Mouse (Mus musculus) hindbrain, embryonic 14.5 days (tissue): Measurements from ENCODE around the gene Vdac1. TPM values are rescaled to one million over a fixed set of nuclear protein-coding genes. Genes with fewer than 3 reads are reported as not detected.

Source experiments
- ATAC-seq: fragments of 200-750 bp; cut with Nextera tagmentation; 2 replicates; pipeline ENCODE4 v1.8.0; 2017; ENCODE audit warnings: moderate number of reproducible peaks, mild to moderate bottlenecking, moderate TSS enrichment, moderate library complexity; ENCODE audit not compliant: low FRiP score
- DNase-seq: peaks from one replicate; pipeline ENCODE4 v3.0.0-alpha.2; 2015; ENCODE audit warnings: low spot score
- H3K27ac ChIP-seq: fragments of 300-500 bp; sonication (generic); 2 replicates; pipeline ENCODE4 v1.5.1; 2014; ENCODE audit warnings: mild to moderate bottlenecking, moderate library complexity
- H3K27me3 ChIP-seq: fragments of 300-500 bp; sonication (generic); 2 replicates; pipeline ENCODE4 v1.6.1; 2014; ENCODE audit warnings: mild to moderate bottlenecking, low read length, mixed read lengths; ENCODE audit not compliant: control insufficient read depth, insufficient read depth
- H3K36me3 ChIP-seq: fragments of 300-500 bp; sonication (generic); replicated peaks from 2 replicates; pipeline ENCODE4 v1.6.1; 2014; ENCODE audit not compliant: control insufficient read depth, insufficient read depth
- H3K4me1 ChIP-seq: fragments of 300-500 bp; sonication (generic); replicated peaks from 2 replicates; pipeline ENCODE4 v1.6.1; 2014; ENCODE audit warnings: antibody characterized with exemption, low read length, mixed read lengths; ENCODE audit not compliant: control insufficient read depth, insufficient read depth
- H3K4me2 ChIP-seq: fragments of 300-500 bp; sonication (generic); replicated peaks from 2 replicates; pipeline ENCODE4 v1.6.1; 2014; ENCODE audit warnings: mild to moderate bottlenecking, moderate library complexity
- H3K4me3 ChIP-seq: fragments of 300-500 bp; sonication (generic); replicated peaks from 2 replicates; pipeline ENCODE4 v1.5.1; 2014; ENCODE audit warnings: mild to moderate bottlenecking, low read length
- H3K9ac ChIP-seq: fragments of 300-500 bp; sonication (generic); 2 replicates; pipeline ENCODE4 v1.6.1; 2014
- H3K9me3 ChIP-seq: fragments of 300-500 bp; sonication (generic); 2 replicates; pipeline ENCODE4 v1.6.1; 2016; ENCODE audit warnings: low read length; ENCODE audit not compliant: control insufficient read depth
- WGBS: fragments of 180-500 bp; shearing (Covaris S2); extraction: QIAGEN DNeasy Blood & Tissue Kit; methylation state at CpG from one replicate; pipeline ENCODE4 v1.1.7; 2014; 5-methylcytosine and 5-hydroxymethylcytosine counted together
- polyA plus RNA-seq: library from polyadenylated mRNA; unstranded; fragments of >200 nt; fragmentation: Nextera tagmentation; extraction: Ambion mirVana; gene quantifications from 2 replicates; pipeline ENCODE4 v1.2.1, GENCODE M21; 2014

Gene Vdac1
- polyA plus RNA-seq, 1 experiment from 2014 or later = 295 TPM

DNA sequence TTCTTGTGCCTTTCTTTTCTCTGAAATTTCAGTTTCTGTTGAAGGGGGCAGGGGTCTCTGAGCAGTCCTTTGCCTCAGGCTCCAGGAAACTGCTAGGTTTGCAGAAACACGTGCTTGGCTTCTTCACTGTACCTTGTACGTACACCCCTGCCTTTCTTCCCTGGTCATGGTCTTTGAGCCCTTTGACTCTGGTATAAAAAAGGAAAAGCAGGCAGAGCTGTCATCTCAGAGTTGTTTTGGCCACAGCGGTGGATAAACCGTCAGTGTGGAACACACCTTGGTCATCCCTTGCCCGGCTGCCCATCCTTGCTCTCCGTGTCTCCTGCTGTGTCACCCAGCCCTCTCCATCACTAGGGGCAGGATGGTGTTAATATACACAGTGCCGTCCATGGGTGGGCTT lies 59.2 kb downstream of the Vdac1 start:
- H3K9ac ChIP-seq = no peak overlapping the region
- H3K27ac ChIP-seq = no peak overlapping the region
- no peak overlapping the region for H3K4me2 ChIP-seq
- DNase-seq (no peak), ATAC-seq (no peak)
- no peaks in the 10 kb centered on the region for H3K36me3 ChIP-seq
- H3K9me3 ChIP-seq = no peaks in the 10 kb centered on the region
- H3K4me3 ChIP-seq = no peak overlapping the region
- 84% methylated on average over 7 of the region's 7 CpGs for WGBS
- no peaks in the 10 kb centered on the region for H3K4me1 ChIP-seq
- H3K27me3 ChIP-seq = no peaks in the 10 kb centered on the region

DNA sequence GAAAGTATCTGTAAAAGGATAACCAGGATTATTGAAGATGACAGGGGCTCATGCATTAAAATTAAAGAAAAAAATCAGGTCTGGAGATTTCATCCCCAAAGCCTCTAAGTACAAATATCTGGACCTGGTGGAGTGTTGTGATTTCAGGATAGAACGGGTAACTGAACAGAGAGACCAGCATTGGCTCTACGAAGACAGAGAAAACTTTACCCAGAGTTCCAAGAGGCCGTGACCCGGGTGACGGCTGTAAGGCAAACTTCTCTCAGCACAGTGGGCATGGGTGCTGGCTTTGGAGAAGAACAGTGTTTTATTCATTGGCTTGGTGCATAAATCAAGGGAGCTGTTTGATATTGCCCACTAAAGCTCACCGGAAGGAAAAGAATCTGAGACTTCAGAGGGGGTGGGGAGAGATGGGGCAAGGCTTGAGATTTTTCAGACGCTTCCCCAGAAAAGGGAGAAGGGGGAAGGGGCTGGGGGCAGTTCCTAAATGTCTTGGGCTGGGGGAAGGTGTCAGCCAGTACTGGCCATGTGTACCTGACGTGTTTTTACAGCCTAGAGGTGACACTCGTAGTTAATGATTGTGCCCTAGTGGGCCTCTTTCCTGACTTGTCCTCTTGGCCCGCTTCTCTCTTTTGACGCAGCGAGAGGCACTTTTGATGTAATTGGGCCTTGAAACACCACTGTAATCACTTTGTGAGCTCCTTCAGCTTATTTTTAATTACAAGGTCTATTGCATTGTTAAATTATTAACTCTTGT lies 59.8 kb downstream of the Vdac1 start:
- Histone ChIP-seq H3K4me2 (no peak overlapping the region), H3K27ac (no peak overlapping the region), H3K4me1 (no peaks in the 10 kb centered on the region), H3K9ac (no peak overlapping the region), H3K9me3 (no peaks in the 10 kb centered on the region), H3K27me3 (no peaks in the 10 kb centered on the region), H3K4me3 (no peak overlapping the region), H3K36me3 (no peaks in the 10 kb centered on the region)
- ATAC-seq (no peak), DNase-seq (no peak)
- WGBS = 73% methylated on average over 12 of the region's 12 CpGs

DNA sequence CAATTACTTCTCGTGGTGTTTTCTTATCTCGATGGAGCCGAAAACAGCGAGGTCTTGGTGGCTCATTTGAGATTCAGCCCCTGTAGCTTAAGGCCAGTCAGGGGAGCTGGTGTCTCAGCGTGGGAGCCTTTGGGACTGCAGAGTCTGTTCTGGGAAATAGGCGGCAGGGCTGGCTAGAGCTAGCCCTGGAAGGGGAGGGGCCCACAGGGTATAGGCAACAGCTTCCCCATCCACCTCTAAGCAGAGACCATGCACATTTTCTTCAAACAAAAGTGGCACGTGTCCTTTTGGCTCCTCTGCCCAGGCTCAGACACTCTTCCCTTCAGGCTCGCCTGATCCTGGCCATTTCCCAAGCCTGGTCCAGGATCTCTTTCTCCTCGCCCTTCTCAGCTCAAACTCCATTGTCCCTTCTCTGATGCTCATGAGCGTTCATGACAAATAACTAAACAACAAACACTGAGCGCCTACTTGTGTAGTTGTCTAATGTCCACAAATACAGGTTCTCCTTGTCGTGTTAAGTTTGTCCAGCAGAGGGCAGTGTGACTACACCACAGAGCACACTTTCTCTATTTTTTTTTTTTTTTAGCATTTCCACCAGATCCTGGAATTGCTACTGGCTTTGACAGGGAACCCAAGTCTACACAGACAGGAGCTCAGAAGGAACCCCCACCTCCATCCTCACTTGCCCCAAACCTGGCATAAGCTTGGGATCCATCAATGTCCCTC lies 60.6 kb downstream of the Vdac1 start:
- Histone ChIP-seq H3K4me1 (no peaks in the 10 kb centered on the region), H3K4me3 (no peak overlapping the region), H3K27ac (no peak overlapping the region), H3K9me3 (no peaks in the 10 kb centered on the region), H3K4me2 (no peak overlapping the region), H3K36me3 (no peaks in the 10 kb centered on the region), H3K9ac (no peak overlapping the region), H3K27me3 (no peaks in the 10 kb centered on the region)
- DNase-seq (peak; percentile 92), ATAC-seq (no peak; the same call in 1 of the 2 replicates)
- WGBS = 35% methylated on average over 12 of the region's 12 CpGs

DNA sequence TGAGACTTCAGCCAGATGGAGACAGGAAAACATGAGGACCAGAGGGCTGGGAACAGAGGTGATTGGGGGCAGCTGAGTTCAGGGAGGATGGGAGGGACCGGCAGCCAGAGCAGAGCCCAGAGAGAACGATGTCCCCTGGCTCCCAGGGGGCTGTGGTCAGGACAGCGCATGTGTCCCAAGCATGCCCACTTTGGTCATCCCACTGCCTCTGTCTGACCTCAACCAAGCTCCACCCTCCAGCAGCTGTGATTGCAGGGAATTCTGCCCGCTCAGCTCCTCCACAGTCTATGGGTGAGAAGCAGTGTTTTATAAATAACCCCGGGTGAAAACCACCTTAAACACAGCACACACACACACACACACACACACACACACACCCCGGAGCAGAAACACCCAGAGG lies 68.8 kb downstream of the Vdac1 start:
- no peaks in the 10 kb centered on the region for H3K36me3 ChIP-seq
- H3K4me2 ChIP-seq = no peak overlapping the region
- no peak for DNase-seq
- 79% methylated on average over 6 of the region's 6 CpGs for WGBS
- no peak overlapping the region for H3K9ac ChIP-seq
- no peak overlapping the region for H3K4me3 ChIP-seq
- H3K27ac ChIP-seq = no peak overlapping the region
- no peaks in the 10 kb centered on the region for H3K4me1 ChIP-seq
- H3K9me3 ChIP-seq = no peaks in the 10 kb centered on the region
- no peak for ATAC-seq
- no peaks in the 10 kb centered on the region; the same call in 1 of the 2 replicates for H3K27me3 ChIP-seq

DNA sequence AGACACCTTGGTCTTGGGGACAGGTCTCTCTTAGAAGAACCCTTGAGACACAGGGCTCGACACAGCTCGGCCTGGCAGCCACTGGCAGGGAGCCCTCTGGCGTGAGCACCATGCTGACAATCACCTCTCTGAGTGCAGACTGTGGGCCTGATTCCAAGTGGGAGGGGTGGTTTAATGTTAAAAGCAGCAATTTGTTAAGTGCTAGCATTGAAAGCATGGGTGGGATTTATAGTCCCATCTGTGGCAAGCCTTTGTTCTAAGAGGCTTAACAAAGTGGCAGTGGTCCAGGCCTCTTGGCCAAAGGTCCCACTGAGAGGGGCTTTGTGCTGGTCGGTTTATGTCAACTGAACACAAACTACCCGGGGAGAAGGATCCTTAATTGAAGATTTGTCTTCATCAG lies 70.9 kb downstream of the Vdac1 start:
- Histone ChIP-seq H3K4me3 (no peak overlapping the region), H3K9ac (no peak overlapping the region), H3K36me3 (no peaks in the 10 kb centered on the region), H3K27me3 (peaks cover 4% of the 10 kb centered on the region; the same call in 1 of the 2 replicates), H3K9me3 (no peaks in the 10 kb centered on the region), H3K27ac (no peak overlapping the region), H3K4me1 (no peaks in the 10 kb centered on the region), H3K4me2 (no peak overlapping the region)
- peak; percentile 81; the same call in 1 of the 2 replicates for ATAC-seq
- DNase-seq = peak; percentile 60
- WGBS = 45% methylated on average over 5 of the region's 5 CpGs

DNA sequence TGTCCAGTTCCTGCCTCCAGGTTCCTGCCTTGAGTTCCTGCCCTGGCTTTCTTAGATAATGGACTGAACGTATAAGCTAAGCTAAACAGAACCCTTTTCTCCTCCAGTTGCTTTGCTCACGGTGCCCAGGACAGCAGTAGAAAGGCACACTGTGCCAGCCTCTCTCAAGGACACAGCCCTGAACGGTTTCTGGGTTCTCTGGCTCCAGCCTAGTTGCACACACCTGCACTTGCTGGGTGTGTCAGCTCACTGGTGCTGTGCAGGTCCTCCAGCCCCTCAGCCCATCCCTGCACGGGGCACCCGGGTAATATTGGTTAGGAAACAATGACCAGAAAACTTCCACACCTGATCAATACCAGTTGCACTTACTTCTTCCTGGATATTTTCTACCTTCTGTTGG lies 71.5 kb downstream of the Vdac1 start:
- Histone ChIP-seq H3K27ac (no peak overlapping the region), H3K9ac (no peak overlapping the region), H3K4me1 (no peaks in the 10 kb centered on the region), H3K9me3 (no peaks in the 10 kb centered on the region), H3K4me3 (no peak overlapping the region), H3K27me3 (peaks cover 4% of the 10 kb centered on the region; the same call in 1 of the 2 replicates), H3K36me3 (no peaks in the 10 kb centered on the region), H3K4me2 (no peak overlapping the region)
- 91% methylated on average over 5 of the region's 5 CpGs for WGBS
- DNase-seq = no peak
- ATAC-seq = no peak

DNA sequence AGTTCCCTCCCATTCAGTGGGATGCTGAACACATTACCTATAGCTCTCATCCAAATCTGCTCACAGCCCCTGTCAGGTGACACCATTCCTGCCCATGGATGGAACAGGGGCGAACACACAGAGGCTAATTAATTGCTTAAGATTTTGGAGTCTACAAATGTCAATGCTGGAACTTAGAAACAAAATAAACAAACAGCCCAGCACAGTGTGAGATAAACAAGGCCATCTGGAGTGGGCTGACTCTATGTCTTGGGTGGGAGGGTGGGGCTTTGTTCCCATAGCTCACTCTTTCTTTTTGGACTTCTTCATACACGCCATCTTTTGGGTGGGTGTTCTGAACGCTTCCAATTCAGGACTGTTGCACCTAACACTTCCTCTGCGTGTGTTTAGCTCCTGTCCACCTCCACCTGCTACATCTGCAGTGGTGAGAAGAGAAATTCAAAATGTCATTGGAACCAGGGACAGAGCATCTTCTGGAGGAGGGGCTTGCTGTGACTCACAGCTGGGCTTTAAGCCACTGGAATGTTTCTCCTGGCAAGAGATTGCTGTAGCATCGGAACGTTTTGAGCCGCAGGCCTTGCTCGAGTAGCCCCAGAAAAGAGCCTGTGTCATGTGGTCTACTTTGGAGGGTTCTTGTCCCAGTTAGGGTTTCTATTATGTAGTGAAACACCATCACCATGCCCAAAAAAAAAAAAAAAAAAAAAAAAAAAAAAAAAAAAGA lies 72.6 kb downstream of the Vdac1 start:
- 82% methylated on average over 8 of the region's 8 CpGs for WGBS
- Histone ChIP-seq H3K4me3 (no peak overlapping the region), H3K9me3 (no peaks in the 10 kb centered on the region), H3K36me3 (no peaks in the 10 kb centered on the region), H3K4me2 (no peak overlapping the region), H3K9ac (no peak overlapping the region), H3K27me3 (peaks cover 4% of the 10 kb centered on the region; the same call in 1 of the 2 replicates), H3K4me1 (no peaks in the 10 kb centered on the region), H3K27ac (no peak overlapping the region)
- DNase-seq (no peak), ATAC-seq (no peak)

DNA sequence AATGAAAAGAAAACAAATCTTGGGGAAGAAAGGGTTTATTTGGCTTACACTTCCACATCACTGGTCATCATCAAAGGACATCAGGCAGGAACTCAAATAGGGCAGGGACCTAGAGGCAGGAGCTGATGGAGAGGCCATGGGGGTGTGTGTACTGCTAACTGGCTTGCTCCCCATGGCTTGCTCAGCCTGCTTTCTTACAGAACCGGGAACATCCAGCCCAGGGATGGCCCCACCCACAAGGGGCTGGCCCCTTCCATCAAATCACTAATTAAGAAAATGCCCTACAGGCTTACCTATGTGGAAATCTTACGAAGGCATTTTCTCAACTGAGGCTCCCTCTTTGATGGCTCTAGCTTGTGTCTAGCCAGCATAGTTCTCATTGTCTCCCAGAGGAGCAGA lies 73.1 kb downstream of the Vdac1 start:
- Histone ChIP-seq H3K4me2 (no peak overlapping the region), H3K27me3 (peaks cover 4% of the 10 kb centered on the region; the same call in 1 of the 2 replicates), H3K36me3 (no peaks in the 10 kb centered on the region), H3K9ac (no peak overlapping the region), H3K9me3 (no peaks in the 10 kb centered on the region), H3K4me1 (no peaks in the 10 kb centered on the region), H3K27ac (no peak overlapping the region), H3K4me3 (no peak overlapping the region)
- 52% methylated on average over 2 of the region's 2 CpGs for WGBS
- ATAC-seq = no peak
- DNase-seq = no peak

DNA sequence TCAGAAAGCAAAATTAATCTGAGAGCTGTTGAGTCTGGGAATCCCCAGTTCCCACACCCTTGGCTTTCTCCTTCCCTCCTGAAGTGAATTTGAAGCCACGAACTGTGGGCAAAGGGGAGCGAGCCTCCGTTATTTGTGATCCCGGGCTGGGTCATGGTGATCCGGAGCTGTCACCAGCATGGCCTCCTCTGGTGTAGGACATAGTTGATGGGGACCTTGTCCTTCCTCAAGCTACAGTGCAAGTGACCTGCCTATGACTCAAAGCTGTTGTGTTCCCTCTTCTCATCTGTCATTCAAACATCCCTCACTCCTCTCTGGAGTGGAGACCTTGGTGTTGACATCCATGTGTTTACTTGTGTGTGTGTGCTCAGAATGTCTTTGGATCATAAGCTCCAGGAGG lies 74.8 kb downstream of the Vdac1 start:
- Histone ChIP-seq H3K9ac (no peak overlapping the region), H3K27me3 (peaks cover 4% of the 10 kb centered on the region; the same call in 1 of the 2 replicates), H3K9me3 (no peaks in the 10 kb centered on the region), H3K27ac (no peak overlapping the region), H3K36me3 (no peaks in the 10 kb centered on the region), H3K4me2 (no peak overlapping the region), H3K4me1 (no peaks in the 10 kb centered on the region), H3K4me3 (no peak overlapping the region)
- DNase-seq (no peak), ATAC-seq (no peak)
- WGBS = 91% methylated on average over 5 of the region's 5 CpGs
